Mouse (Mus musculus) right cerebral cortex, adult 18-20 months (tissue): ENCODE measurements at regions not wholly inside any gene's neighbourhood (a gene's known extent, or its start where the extent isn't known, plus 50 kb on each side); places are given as distances from the start of the nearest gene placed in this dataset.

ENCODE experiments used
- DNase-seq: peaks from one replicate; pipeline ENCODE4 v3.0.0; 2022; ENCODE audit warnings: mixed read lengths

DNA sequence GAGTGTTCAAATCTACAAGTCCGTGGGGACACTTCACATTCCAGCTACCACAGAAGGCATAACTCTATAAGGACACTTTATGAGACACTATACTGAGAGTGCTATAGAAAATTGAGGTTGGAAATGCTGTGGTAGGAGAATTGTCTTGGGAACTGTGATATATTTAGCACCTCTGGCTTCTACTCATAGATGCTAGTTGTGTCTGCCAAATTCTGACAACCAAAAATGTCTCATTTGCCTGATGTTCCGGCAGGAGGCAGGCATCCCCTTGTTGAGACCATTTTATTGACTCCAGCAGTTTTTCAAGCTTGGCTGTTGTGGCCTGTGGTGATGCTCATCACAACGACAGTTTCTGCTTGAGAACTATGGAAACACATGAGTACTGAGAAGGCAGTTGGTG lies 387.9 kb downstream of the Etnk1 start:
- peak; percentile 27 for DNase-seq

GRCm38 (mm10) chr6:143558046-143558884 lies 391.2 kb downstream of the Etnk1 start:
- DNase-seq = no peak

DNA sequence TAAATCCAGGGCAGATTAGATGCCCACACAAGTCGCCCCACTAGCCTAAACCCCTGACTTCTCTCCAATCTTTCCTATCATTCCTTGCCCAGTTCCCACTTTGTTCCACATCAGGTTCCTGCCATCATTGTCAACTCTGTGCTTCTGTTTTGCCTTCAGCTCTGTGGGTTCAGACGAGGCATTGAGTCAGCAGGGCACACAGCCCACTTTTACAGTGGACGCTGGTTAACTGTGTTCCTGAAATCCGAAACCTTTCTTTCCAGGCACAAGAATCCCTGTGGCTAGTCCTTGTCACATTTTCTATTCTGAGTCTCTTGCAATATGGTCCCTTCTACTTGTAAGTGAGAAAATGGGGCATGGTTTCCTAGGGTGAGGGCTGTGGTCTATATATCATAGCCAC lies 392.3 kb downstream of the Etnk1 start:
- no peak for DNase-seq

DNA sequence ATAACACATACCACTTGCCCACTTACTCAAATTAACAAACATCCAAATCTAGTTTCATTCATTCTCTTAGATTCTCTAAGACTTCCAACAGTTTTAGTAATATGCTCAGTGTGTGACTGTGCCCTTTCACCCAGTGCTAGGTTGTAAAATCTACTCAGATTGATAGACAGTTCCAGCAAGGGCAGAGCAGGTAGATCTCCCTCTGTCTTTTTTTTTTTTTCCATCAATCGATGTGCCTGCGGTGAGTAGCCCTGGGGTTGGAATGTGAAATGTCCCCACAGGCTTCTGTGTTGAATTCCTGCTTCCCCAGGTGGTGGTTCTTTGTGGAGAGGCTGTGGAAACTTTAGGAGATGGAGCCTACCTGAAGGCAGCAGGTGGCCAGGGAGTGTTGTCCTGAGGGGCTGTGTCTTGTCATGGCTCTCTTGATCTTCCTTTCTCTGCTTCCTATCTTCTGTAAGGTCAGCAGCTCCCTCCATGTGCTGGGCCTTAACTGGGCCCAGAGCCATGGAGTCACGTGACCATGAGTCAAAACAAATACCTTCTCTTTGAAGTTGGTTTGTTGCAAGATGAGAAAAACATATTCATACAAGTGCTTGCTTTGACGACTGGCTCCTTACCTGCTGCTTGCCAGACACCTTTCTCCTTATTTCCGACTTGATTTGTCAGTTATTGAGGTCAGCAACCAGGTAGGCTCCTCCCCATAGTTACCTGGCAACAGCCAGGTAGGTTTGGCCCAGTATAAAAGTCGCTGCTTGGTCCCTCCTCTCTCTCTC lies 394.5 kb downstream of the Etnk1 start:
- DNase-seq = no peak

- no peak for DNase-seq
Measured at GRCm38 (mm10) chr6:143571356-143572115, 404.5 kb downstream of the Etnk1 start.

DNA sequence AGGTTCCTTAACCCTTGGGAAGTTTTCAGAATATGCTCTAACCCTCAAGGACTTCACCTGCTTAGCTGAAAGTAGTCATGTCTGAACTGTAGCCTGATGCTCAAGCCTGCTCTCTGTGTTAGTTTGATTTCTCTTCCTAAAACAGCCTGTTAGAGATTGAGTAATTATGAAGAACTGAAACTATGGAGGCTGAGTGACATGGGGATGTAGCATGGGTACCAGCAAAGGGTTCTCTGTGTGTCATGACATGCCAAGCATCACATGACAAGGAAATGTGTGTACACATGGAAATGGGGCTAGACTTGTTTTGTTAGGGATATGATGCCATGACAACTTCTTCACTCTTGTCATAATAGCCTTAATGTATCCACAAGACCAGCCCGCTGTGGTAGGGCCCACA lies 412.2 kb downstream of the Etnk1 start:
- DNase-seq = no peak

DNA sequence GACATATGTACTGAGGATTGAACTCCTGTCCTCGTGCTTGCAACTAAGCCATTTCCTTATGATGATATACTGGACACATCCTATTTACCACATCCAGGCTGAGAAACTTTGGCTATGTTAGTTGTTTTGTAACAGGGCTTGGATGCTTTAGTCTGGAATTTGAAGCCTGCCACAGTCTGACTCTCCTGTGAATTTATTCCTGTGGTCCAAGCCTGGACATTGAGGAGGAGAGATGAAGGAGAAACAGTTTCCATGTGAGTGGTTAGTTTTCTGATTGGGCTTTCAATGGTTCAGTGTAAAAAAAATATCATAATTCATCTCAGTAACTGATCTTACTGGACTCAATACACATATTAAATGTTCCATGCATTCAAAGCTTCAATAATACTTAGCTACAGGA lies 422.6 kb downstream of the Etnk1 start:
- no peak for DNase-seq

DNA sequence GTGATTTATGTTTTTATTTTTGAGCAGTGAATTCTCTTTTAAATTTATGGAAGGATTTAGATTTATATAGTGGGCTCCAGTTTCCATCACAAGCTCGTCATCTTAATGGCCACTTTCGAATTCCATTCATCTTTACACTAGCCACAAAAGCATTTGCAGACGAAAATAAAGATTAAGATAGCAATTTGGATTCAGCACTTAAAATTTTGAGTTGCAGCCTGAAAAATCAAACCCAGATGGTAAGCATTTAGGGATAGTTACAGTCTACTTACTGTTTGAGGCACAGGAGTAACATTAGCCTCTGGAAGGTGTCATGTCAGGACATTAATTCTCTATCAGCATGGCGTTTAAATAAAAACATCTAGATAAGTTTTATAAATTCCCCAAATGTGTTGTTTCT lies 423.2 kb downstream of the Etnk1 start:
- no peak for DNase-seq

DNA sequence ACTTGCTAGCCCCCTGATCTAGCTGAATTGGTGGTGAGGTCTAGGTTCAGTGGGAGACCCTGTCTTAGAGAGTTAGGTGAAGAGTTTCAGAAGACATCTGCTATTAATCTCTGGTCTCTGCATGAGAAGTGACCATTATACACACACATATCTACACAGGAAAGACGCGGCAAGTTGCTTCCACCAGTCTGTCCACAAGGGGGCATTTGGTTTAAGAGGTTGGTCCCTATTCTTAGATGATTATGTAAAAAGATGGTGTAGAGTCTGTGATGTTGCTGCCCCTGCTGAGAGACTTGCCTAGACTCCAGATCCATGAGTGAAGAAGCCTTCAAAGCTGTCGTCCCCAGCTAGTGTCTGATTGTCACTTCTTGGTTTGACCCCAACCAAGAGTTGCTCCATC lies 425.5 kb downstream of the Etnk1 start:
- DNase-seq = no peak

DNA sequence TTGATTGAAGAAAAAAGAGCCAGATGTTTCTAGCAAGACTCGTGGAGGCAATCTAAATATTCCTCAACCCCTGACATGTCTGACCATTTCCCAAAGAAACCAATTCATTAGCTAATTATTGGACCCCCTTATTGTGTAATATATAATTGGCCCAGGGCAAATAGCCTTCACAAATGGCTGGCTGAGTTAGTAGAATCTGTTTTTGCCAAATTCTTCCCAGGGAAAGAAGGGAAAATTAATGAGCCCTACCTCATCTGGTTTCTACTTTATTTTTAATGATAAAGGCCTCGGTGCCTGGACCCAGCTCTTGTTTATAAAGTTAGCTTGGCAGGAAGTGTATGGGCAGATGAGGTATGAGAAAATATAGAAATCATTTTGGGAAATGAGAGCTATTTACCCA lies 428.5 kb downstream of the Etnk1 start:
- no peak for DNase-seq

DNA sequence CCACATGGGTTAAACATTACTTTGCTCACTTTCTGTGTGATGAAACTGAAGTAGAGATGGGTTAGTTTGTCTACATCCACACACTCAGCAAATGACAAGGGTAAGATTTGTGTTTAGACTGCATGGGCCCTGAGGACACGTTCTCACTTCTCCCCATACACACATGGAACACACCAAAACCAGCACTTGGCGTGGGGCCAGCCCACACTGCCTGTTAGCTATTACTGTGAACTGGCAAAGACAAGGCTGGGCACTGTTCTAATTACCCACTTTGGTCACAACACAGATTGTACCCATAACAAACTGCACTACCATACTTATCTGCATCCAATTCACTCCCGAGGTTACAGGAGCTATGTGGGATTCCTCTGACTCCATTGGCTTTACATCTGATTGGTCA lies 430.4 kb downstream of the Etnk1 start:
- no peak for DNase-seq

DNA sequence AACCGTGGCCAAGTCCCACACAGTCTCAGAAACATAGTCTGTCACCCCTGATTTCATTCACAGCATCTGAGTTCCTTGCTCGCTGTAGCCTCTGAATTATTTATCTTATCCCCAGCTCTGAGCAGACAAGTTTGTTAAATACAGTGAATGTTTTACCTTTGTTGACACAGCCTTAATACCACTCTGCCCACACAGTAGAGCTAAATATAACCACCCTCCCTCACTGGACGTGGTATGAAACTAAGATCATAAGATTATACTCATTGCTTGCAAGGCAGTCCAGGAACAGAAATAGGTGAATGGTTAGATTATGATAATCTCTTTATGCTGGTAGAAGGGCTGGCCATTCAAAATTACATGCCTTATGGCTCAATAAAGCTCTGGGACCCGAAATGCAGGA lies 431.9 kb downstream of the Etnk1 start:
- no peak for DNase-seq

GRCm38 (mm10) chr6:143609100-143609499 lies 442.1 kb downstream of the Etnk1 start:
- no peak for DNase-seq

DNA sequence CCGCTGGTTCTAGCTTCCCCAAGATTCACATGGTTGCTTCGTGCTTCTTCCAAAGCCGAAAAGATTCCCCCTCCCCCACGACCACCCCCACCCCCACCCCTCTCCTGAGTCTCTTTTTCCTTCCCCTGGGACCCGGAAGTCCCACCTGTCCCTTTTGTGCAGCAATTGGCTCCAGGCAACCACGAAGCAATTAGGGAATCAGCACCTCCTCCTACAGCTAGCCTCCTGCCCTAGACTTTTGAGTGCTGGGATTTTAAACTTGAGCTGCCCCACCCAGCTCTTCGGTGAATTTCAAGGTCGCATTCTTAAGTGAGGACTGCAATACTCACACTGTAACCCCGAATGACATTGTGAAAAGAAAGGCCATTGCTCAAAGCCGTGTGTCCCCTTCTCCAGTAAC lies 445.9 kb downstream of the Etnk1 start:
- no peak for DNase-seq

DNA sequence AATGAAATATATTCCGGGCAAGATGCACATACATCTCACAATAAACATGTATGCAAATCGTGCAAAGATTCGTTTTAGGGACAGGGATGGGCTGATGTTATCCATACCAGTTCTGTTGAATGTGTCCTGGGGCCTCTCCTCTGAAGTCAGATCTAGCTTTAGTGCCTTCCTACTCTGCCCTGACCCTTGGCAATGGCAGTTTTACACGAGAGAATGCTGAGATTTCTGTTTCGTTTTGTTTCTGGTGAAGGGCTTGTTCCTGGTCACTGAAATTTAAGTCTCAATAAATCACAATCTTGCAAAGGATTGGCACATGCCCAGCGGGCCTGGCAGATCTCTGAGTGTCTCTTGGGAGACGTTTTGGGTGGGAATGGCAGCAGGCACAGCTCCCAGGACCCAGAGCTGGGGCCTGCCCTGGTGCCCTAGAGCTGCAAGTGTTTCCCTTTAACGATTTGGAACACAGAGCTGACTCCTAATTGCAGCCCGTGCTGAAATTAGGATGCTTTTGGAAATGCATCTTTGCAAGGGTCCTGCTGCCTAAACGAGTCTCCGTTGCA lies 447.5 kb downstream of the Etnk1 start:
- DNase-seq = no peak

DNA sequence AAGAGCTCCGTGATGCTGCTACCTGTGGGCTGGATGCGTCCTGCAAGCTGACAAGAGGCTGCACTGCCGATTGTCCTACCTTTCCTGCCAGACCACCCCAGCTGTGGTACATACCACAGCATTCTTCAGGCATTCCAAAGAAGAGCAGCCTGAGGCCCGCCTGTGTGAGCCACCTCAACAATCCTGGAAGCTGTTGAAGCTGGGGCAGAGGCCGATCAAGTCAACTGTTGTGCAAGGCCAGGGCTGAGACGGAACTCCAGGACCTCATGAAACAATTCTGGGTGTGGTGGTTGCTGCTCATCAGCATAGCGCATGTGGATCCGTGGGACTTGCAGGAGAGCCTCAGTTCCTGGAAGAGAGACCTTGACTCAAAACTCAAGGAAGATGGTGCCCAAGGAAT lies 448.3 kb downstream of the Etnk1 start:
- DNase-seq = no peak

DNA sequence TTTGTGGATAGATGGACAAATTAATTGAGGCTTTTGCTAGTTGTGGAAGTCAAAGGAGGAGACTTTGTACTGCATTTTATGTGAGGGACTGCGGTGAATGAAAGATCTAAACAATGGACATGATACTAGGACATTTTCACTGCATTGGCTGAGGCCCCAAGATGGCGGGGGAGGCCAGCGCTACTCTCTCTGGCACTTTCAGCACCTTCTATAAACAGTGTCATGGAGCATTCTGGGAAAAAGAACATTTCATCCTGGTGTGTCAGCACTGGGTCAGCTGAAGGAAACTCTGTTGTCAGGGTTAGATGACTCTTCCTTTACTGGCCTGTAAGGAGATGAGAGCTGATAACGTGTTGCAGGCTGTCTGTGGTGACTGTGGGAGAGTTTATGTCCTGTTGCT lies 449.4 kb downstream of the Etnk1 start:
- no peak for DNase-seq

DNA sequence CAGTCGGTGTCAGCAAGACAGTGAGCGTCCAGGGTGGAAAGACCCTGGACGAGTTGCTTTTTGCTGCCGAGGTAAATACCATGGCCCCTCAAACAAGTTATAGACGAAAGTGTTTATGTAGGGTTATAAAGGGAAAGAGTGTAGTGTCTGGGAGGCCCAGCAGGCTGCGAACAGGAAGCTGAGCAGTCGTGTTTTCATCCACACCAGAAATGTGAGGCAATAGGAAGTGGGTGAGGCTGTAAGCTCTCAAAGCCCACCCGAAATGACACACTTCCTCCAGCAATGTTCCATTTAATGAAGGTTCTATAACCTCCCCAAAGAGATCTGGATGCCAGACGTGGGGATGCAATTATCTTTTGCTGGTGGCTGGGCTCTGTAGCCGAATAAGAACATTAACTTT lies 451.5 kb downstream of the Etnk1 start:
- DNase-seq = no peak

GRCm38 (mm10) chr6:143620583-143620982 lies 453.6 kb downstream of the Etnk1 start:
- no peak for DNase-seq

DNA sequence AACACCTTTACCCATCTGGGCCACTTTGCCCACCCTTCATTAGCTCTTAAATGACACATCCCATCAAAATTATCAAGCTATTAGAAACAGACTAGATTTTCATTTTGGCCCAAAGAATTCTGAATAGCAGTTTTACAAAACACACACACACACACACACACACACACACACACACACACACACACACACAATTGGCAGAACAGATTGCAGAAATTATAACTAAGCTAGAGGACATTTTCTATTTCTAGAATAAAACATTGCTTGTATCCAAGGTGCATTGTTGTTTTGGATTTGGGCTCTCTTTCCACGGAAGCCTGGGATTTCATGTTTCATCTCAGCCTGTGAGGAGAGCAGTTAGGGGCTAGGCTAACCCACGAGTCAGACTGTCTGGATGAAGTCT lies 455.1 kb downstream of the Etnk1 start:
- no peak for DNase-seq

- no peak for DNase-seq
Measured at GRCm38 (mm10) chr6:143624901-143625300, 457.9 kb downstream of the Etnk1 start.

- no peak for DNase-seq
Measured at GRCm38 (mm10) chr6:143631581-143631980, 464.6 kb downstream of the Etnk1 start.

DNA sequence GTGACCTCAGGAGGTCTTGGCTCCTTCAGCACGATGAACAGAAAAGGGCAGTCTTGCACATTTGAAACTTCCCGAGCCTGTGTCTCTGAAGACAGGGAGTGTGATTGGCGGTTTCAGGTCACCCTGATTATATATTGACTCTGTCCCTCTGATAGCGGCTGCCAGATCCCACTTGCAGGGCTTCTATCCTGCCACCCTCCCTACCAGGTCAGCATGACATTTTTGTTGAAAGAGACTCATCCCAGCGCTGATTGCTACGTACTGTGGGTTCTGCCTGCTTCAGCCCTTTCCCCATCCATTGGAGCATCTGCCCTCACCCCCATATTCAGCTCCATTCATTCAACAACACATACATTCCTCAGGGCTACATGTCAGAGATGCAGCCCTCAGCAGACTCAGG lies 466.7 kb downstream of the Etnk1 start:
- no peak for DNase-seq
